Mouse (Mus musculus): ENCODE measurements around the gene Ap1b1.

- TF ChIP-seq CTCF (IDR thresholded peaks at IDR 0.05; ENCODE audit: low read depth) (no peak), EP300 (IDR thresholded peaks at IDR 0.05; ENCODE audit: low read depth) (no peak)
These were observed 72.6 kb downstream of the Ap1b1 start for GRCm38 (mm10) chr11:5059230-5059629.
